Mouse (Mus musculus) neural tube, embryonic 10.5 days (tissue): ENCODE results near the gene Yars.

Source experiments
- DNase-seq: peaks from one replicate; pipeline ENCODE4 v3.0.0-alpha.2; 2017; ENCODE audit warnings: low spot score; ENCODE audit errors: extremely low spot score

Gene Yars

GRCm38 (mm10) chr4:129250759-129251481, 61.4 kb downstream of the Yars start:
- DNase-seq: no peak

GRCm38 (mm10) chr4:129251482-129252125, 62.0 kb downstream of the Yars start:
- peak; percentile 54 for DNase-seq

GRCm38 (mm10) chr4:129252492-129252891, 62.9 kb downstream of the Yars start:
- no peak for DNase-seq

- DNase-seq: no peak
Measured at GRCm38 (mm10) chr4:129254571-129254970, 65.0 kb downstream of the Yars start.

GRCm38 (mm10) chr4:129256450-129257380, 67.2 kb downstream of the Yars start:
- peak; percentile 58 for DNase-seq

- no peak for DNase-seq
Measured at GRCm38 (mm10) chr4:129259101-129259500, 69.5 kb downstream of the Yars start.

- DNase-seq: no peak
Measured at GRCm38 (mm10) chr4:129260678-129261077, 71.1 kb downstream of the Yars start.

GRCm38 (mm10) chr4:129261196-129261595, 71.6 kb downstream of the Yars start, which contains the start of gene C77080:
C77080 (minus strand) TSS chr4:129261404.
- DNase-seq: no peak

- peak; percentile 53 for DNase-seq
Measured at GRCm38 (mm10) chr4:129263225-129264021, 73.9 kb downstream of the Yars start.

GRCm38 (mm10) chr4:129266191-129266590, 76.6 kb downstream of the Yars start:
- no peak for DNase-seq

- no peak for DNase-seq
Measured at GRCm38 (mm10) chr4:129266821-129267220, 77.3 kb downstream of the Yars start.

- no peak for DNase-seq
Measured at GRCm38 (mm10) chr4:129268698-129269097, 79.1 kb downstream of the Yars start.
